Mouse (Mus musculus): Measurements from ENCODE around the gene Rgs6. TPM values are rescaled to one million over a fixed set of nuclear protein-coding genes. Genes with fewer than 3 reads are reported as not detected.
A peak's percentile ranks its signal among the peaks of the same experiment; 100 is the strongest.

The Rgs6 gene
- polyA plus RNA-seq, 1 experiment from 2014 or later = 1.5 TPM

DNA sequence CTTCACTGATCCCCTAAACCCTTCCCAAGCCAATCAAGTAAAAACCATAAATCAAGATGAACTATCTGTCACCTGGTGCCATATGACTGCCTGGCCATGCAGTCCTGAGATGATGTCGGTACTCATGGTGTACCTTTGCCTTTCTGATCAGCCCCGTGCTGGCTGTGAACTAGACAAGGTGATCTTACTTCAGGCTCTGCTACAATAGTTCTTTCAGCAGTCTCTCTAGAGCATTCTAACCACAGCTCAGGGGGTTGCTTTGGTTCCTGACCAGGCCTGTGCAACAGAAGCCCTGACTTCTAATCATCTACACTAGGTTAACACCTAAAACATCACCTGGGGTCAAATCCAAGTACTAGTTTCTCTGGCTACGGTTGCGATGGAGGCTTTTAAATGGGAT is 521.4 kb downstream of the Rgs6 start:
- DNase-seq (ENCODE audit: low spot score) (no peak), ATAC-seq (ENCODE audit: low FRiP score, low TSS enrichment) (no peak)
- WGBS = 91% methylated on average over 4 of the region's 4 CpGs
- H3K4me1 ChIP-seq (replicated peaks; ENCODE audit: control insufficient read depth, insufficient read depth) = no peaks in the 10 kb centered on the region
- TF ChIP-seq EP300 (optimal IDR thresholded peaks at IDR 0.05) (no peak), CTCF (IDR thresholded peaks at IDR 0.05; ENCODE audit: low read depth) (no peak)
- no peak overlapping the region for H3K4me3 ChIP-seq (ENCODE audit: low read depth, low read length)
- no peaks in the 10 kb centered on the region for H3K36me3 ChIP-seq (ENCODE audit: control insufficient read depth, insufficient read depth, low read length)
- H3K9ac ChIP-seq (ENCODE audit: low read length) = no peak overlapping the region
- H3K27me3 ChIP-seq (ENCODE audit: control insufficient read depth, insufficient read depth, low read length) = no peaks in the 10 kb centered on the region
- no peak overlapping the region for H3K27ac ChIP-seq (replicated peaks)
- H3K9me3 ChIP-seq (ENCODE audit: control insufficient read depth, low read length) = no peaks in the 10 kb centered on the region
- no peak overlapping the region for H3K4me2 ChIP-seq (replicated peaks; ENCODE audit: low read depth)

DNA sequence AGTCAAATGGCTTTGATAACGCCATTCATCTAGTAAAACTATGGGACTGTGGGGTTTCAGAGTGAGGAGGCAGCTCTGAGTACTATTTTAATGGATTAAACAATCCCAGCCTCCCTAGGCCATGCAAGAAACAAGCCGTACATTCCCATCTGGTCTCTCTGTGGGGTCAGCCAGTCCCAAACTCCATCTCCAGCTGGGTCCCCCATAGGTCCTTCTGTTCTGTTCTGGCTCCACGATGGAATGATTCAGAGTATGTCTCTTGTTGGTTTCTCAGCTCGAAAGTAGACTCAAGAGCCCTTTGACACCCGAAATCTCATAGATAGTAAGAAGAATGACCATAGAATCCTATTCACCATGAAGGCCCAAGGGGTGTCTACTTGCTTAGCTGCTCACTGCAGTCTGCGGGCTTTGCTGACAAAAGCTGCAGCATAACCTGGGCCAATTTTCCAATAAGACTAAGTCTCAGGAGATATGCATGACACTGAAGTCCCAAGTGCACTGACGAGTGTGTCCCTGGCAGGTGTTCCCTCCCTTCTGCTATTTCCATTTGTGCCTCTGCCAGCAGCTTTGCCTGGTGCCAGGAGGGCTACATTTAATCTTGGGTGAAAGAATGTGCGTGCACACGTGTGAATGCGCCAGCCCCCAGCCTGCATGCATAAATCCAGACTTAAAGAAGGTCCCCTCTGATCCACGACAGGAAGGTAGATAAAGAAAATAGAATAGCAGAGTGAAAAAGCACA is 522.0 kb downstream of the Rgs6 start:
- Histone ChIP-seq H3K36me3 (ENCODE audit: control insufficient read depth, insufficient read depth, low read length) (no peaks in the 10 kb centered on the region), H3K27me3 (ENCODE audit: control insufficient read depth, insufficient read depth, low read length) (no peaks in the 10 kb centered on the region), H3K4me1 (replicated peaks; ENCODE audit: control insufficient read depth, insufficient read depth) (no peaks in the 10 kb centered on the region), H3K9me3 (ENCODE audit: control insufficient read depth, low read length) (no peaks in the 10 kb centered on the region), H3K9ac (ENCODE audit: low read length) (no peak overlapping the region), H3K4me2 (replicated peaks; ENCODE audit: low read depth) (no peak overlapping the region), H3K27ac (replicated peaks) (no peak overlapping the region), H3K4me3 (ENCODE audit: low read depth, low read length) (no peak overlapping the region)
- ATAC-seq (ENCODE audit: low FRiP score, low TSS enrichment) (no peak), DNase-seq (ENCODE audit: low spot score) (no peak)
- TF ChIP-seq CTCF (IDR thresholded peaks at IDR 0.05; ENCODE audit: low read depth) (no peak), EP300 (optimal IDR thresholded peaks at IDR 0.05) (no peak)
- 76% methylated on average over 11 of the region's 11 CpGs for WGBS

DNA sequence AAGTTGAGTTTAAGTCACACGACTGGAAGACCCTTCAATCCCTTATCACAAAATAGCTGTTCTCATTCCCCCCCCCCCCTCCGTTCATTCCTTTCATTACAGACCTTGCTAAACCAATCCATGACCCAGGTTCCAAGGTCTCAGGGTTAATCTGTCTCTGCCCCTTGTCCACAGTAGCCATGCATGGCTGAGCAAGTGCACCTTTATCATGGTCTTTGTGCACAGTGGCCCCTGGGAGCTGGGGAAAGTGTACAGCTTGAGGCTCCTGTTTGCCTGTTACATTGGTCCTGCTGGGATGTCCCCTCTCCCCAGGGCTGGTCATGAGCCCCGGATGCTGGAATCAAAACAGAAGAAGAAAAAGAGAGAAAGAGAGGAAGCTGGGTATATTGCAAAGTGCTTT is 522.6 kb downstream of the Rgs6 start:
- no peaks in the 10 kb centered on the region for H3K36me3 ChIP-seq (ENCODE audit: control insufficient read depth, insufficient read depth, low read length)
- no peak for TF ChIP-seq EP300 (optimal IDR thresholded peaks at IDR 0.05)
- DNase-seq (ENCODE audit: low spot score) = no peak
- no peak overlapping the region for H3K4me3 ChIP-seq (ENCODE audit: low read depth, low read length)
- H3K27ac ChIP-seq (replicated peaks) = no peak overlapping the region
- no peak overlapping the region for H3K9ac ChIP-seq (ENCODE audit: low read length)
- no peak for ATAC-seq (ENCODE audit: low FRiP score, low TSS enrichment)
- no peaks in the 10 kb centered on the region for H3K9me3 ChIP-seq (ENCODE audit: control insufficient read depth, low read length)
- no peak overlapping the region for H3K4me2 ChIP-seq (replicated peaks; ENCODE audit: low read depth)
- H3K4me1 ChIP-seq (replicated peaks; ENCODE audit: control insufficient read depth, insufficient read depth) = no peaks in the 10 kb centered on the region
- 54% methylated on average over 3 of the region's 3 CpGs for WGBS
- no peaks in the 10 kb centered on the region for H3K27me3 ChIP-seq (ENCODE audit: control insufficient read depth, insufficient read depth, low read length)

DNA sequence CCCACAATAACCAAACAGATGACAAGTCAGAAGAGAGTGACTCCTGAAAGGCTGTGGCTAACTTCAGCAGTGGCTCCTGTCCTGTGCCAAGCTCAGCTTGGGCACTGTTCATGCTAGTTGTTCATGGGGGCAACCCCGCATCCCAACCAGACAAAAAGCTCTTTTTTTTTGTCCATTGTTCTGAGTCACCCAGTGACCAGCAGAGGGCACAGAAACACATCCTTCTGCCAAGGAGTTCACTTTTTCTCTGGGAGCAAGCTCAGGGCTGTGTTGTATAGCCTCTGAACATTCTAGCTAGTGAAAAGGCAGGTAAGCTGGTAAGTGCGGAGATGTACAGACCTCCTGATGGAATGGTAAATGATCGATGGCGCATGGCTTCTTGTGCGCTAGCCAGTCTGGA is 524.2 kb downstream of the Rgs6 start:
- no peaks in the 10 kb centered on the region for H3K36me3 ChIP-seq (ENCODE audit: control insufficient read depth, insufficient read depth, low read length)
- H3K4me2 ChIP-seq (replicated peaks; ENCODE audit: low read depth) = no peak overlapping the region
- no peak overlapping the region for H3K4me3 ChIP-seq (ENCODE audit: low read depth, low read length)
- DNase-seq (ENCODE audit: low spot score) (no peak), ATAC-seq (ENCODE audit: low FRiP score, low TSS enrichment) (no peak)
- WGBS = 82% methylated on average over 5 of the region's 5 CpGs
- no peaks in the 10 kb centered on the region for H3K9me3 ChIP-seq (ENCODE audit: control insufficient read depth, low read length)
- H3K27ac ChIP-seq (replicated peaks) = no peak overlapping the region
- peak; percentile 58 for TF ChIP-seq CTCF (IDR thresholded peaks at IDR 0.05; ENCODE audit: low read depth)
- TF ChIP-seq EP300 (optimal IDR thresholded peaks at IDR 0.05) = no peak
- H3K4me1 ChIP-seq (replicated peaks; ENCODE audit: control insufficient read depth, insufficient read depth) = no peaks in the 10 kb centered on the region
- H3K27me3 ChIP-seq (ENCODE audit: control insufficient read depth, insufficient read depth, low read length) = no peaks in the 10 kb centered on the region
- no peak overlapping the region for H3K9ac ChIP-seq (ENCODE audit: low read length)

DNA sequence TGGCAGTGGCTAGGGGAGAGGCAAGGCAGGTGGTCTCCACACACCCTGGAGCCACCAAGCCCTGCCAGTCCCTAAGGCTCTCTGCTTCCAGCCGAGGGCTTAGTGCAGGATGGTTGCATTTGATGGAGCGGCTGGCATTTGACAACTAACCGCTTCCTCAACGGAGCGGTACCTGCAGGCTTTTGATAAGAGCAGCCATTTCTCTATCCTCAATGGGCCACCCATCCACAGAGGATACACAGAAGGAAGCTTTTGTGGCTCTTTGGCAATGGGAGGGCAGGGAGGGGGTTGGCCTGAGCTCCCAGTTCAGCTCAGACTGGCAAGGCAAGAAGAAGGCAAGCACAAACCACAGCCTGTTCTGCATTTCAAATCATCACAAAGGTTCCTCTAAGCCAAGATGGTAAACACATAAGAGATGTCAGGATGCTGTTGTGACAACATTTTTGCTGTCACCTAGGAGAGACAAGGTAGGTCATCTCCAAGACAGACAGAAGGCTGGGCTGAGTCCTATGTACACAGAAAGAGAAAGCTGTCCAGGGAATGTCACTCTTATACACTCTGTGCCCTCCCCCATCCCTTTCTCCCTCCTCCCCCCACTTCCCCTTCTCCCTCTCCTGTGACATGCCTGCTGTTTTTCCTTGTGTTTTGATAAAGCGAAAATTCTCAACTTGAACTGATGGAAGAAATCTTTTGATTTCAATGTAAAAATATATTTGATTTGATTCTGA is 525.0 kb downstream of the Rgs6 start:
- 74% methylated on average over 6 of the region's 6 CpGs for WGBS
- Histone ChIP-seq H3K9ac (ENCODE audit: low read length) (no peak overlapping the region), H3K36me3 (ENCODE audit: control insufficient read depth, insufficient read depth, low read length) (no peaks in the 10 kb centered on the region), H3K4me1 (replicated peaks; ENCODE audit: control insufficient read depth, insufficient read depth) (no peaks in the 10 kb centered on the region), H3K4me3 (ENCODE audit: low read depth, low read length) (no peak overlapping the region), H3K4me2 (replicated peaks; ENCODE audit: low read depth) (no peak overlapping the region), H3K27me3 (ENCODE audit: control insufficient read depth, insufficient read depth, low read length) (no peaks in the 10 kb centered on the region), H3K9me3 (ENCODE audit: control insufficient read depth, low read length) (no peaks in the 10 kb centered on the region), H3K27ac (replicated peaks) (no peak overlapping the region)
- DNase-seq (ENCODE audit: low spot score) = no peak
- TF ChIP-seq EP300 (optimal IDR thresholded peaks at IDR 0.05) = no peak
- no peak for TF ChIP-seq CTCF (IDR thresholded peaks at IDR 0.05; ENCODE audit: low read depth)
- ATAC-seq (ENCODE audit: low FRiP score, low TSS enrichment) = no peak

DNA sequence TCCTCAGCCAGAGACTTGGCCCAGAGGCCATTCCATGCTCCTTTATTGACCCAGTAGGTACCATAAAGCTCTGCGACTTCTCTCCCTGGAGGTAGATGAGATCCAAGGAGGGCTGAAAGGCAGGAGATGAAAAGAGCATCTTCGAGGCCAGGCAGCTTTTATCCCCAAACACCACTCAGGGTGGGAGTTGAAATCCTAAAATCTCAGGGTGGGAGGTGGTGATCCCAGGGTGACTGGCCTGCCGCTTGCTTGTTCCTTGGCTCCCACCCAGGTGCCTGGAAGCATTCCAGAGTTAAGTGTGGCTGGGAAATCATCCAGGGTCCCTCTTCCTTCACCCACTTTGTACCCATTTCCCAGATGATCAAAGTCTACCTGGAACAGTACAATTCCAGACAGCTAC is 525.9 kb downstream of the Rgs6 start:
- no peaks in the 10 kb centered on the region for H3K4me1 ChIP-seq (replicated peaks; ENCODE audit: control insufficient read depth, insufficient read depth)
- DNase-seq (ENCODE audit: low spot score) (no peak), ATAC-seq (ENCODE audit: low FRiP score, low TSS enrichment) (no peak)
- no peaks in the 10 kb centered on the region for H3K27me3 ChIP-seq (ENCODE audit: control insufficient read depth, insufficient read depth, low read length)
- H3K36me3 ChIP-seq (ENCODE audit: control insufficient read depth, insufficient read depth, low read length) = no peaks in the 10 kb centered on the region
- no peak overlapping the region for H3K9ac ChIP-seq (ENCODE audit: low read length)
- no peak overlapping the region for H3K4me2 ChIP-seq (replicated peaks; ENCODE audit: low read depth)
- H3K4me3 ChIP-seq (ENCODE audit: low read depth, low read length) = no peak overlapping the region
- WGBS = 47% methylated on average over 3 of the region's 3 CpGs
- no peak overlapping the region for H3K27ac ChIP-seq (replicated peaks)
- TF ChIP-seq EP300 (optimal IDR thresholded peaks at IDR 0.05) (no peak), CTCF (IDR thresholded peaks at IDR 0.05; ENCODE audit: low read depth) (no peak)
- no peaks in the 10 kb centered on the region for H3K9me3 ChIP-seq (ENCODE audit: control insufficient read depth, low read length)

All from stomach, postnatal 0 days (tissue).